In the genomic region with DNA sequence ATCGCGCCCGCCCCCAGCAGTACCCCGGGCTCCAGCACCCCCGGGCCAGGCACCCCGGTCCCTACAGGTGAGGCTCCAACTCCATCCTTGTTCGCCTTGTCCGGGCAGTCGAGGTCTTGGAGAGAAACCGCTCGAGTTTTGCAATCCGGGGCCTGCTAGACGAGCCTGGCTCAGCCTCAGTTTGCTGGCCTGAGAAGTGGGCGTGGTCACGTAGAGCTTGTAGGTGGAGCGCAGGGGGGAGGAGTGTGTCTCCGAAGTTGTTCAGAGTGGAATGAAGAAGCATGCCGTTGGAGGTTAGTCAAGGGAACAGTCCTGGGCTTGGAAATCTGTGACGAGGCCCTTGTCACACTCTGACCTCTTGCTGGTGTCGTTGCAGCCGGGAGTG, we compare ENCODE assay signal across 8 mouse cellular contexts. TPM values are rescaled to one million over a fixed set of nuclear protein-coding genes. Genes with fewer than 3 reads are reported as not detected.
DNase-seq lines count a peak whose midpoint lies in the region; ATAC-seq and TF ChIP-seq lines count a peak whose summit lies in the region.

No protein-coding gene starts in this region.

- 2% methylated on average over 21 of the region's 21 CpGs for WGBS in embryonic facial prominence, embryonic 11.5 days
- WGBS in hindbrain, embryonic 16.5 days, result under 1% methylated on average over 20 of the region's 21 CpGs
- WGBS in liver, embryonic 14.5 days (ENCODE audit: insufficient replicate concordance), result 1% methylated on average over 21 of the region's 21 CpGs
- WGBS in neural tube, embryonic 13.5 days, result 2% methylated on average over 21 of the region's 21 CpGs

- DNase-seq in gastrocnemius, adult 2 months, result no peak
- no peak for DNase-seq in gastrocnemius, postnatal 10 days
- peak; percentile 73 for DNase-seq in embryonic facial prominence, embryonic 11.5 days (ENCODE audit: low spot score)
- DNase-seq in liver, embryonic 14.5 days (ENCODE audit: low read depth in 3 of 3, low spot score in 3 of 3), result peak; percentile 85 to 88 (median 85)
- DNase-seq in Muller cell, postnatal 12 days (ENCODE audit: inconsistent ontology term), result no peak

- peaks cover 66% of the 10 kb centered on the region for H3K4me1 ChIP-seq in E14TG2a.4 (replicated peaks; ENCODE audit: low read depth, low read length)
- H3K4me1 ChIP-seq in embryonic facial prominence, embryonic 11.5 days (ENCODE audit: control insufficient read depth, insufficient read depth, low read length), result peaks cover 4% of the 10 kb centered on the region; the same call in 1 of the 2 replicates
- H3K4me1 ChIP-seq in hindbrain, embryonic 16.5 days (ENCODE audit: control insufficient read depth, insufficient read depth, low read depth, low read length), result peaks cover 49% of the 10 kb centered on the region
- H3K4me1 ChIP-seq in liver, embryonic 14.5 days (replicated peaks; ENCODE audit: control insufficient read depth in 2 of 2, insufficient read depth in 2 of 2, low read length in 1 of 2), result peaks cover 26 to 29% of the 10 kb centered on the region in 2 experiments
- H3K4me1 ChIP-seq in neural tube, embryonic 13.5 days (replicated peaks), result peaks cover 59% of the 10 kb centered on the region

- H3K27ac ChIP-seq in gastrocnemius, adult 2 months, result peak overlapping the region; percentile 95
- H3K27ac ChIP-seq in embryonic facial prominence, embryonic 11.5 days (replicated peaks; ENCODE audit: low read depth, low read length), result no peak overlapping the region
- peak overlapping the region; percentile 58 for H3K27ac ChIP-seq in hindbrain, embryonic 16.5 days (ENCODE audit: low read depth, low read length)
- H3K27ac ChIP-seq in liver, embryonic 14.5 days, result peak overlapping the region; percentile 98
- H3K27ac ChIP-seq in neural tube, embryonic 13.5 days (replicated peaks), result peak overlapping the region; percentile 88

- H3K4me2 ChIP-seq in embryonic facial prominence, embryonic 11.5 days (ENCODE audit: low read depth, low read length), result peak overlapping the region; percentile 54
- peak overlapping the region; percentile 82 for H3K4me2 ChIP-seq in hindbrain, embryonic 16.5 days (ENCODE audit: low read length)
- H3K4me2 ChIP-seq in liver, embryonic 14.5 days (ENCODE audit: low read depth), result peak overlapping the region; percentile 98
- H3K4me2 ChIP-seq in neural tube, embryonic 13.5 days, result peak overlapping the region; percentile 85

- intact Hi-C loops in gastrocnemius, adult 2 months (cut with DNase I), result loop anchor here (5.0 kb wide), 1 partner anchor 80 kb away; no protein-coding TSS in a partner anchor

- ATAC-seq in embryonic facial prominence, embryonic 11.5 days (replicated peaks; ENCODE audit: insufficient number of reproducible peaks, low FRiP score, low TSS enrichment, low read depth), result peak; percentile 17; the same call in 1 of the 2 replicates
- no peak; the same call in 1 of the 2 replicates for ATAC-seq in hindbrain, embryonic 16.5 days
- ATAC-seq in liver, embryonic 14.5 days (ENCODE audit: insufficient read depth), result peak; percentile 77
- ATAC-seq in neural tube, embryonic 13.5 days (ENCODE audit: low read depth), result no peak; the same call in 1 of the 2 replicates

- peaks cover 11% of the 10 kb centered on the region for H3K36me3 ChIP-seq in E14TG2a.4 (ENCODE audit: insufficient read depth, low read length)
- no peaks in the 10 kb centered on the region for H3K36me3 ChIP-seq in embryonic facial prominence, embryonic 11.5 days (replicated peaks; ENCODE audit: control insufficient read depth, insufficient read depth, low read depth, low read length)
- no peaks in the 10 kb centered on the region for H3K36me3 ChIP-seq in hindbrain, embryonic 16.5 days (ENCODE audit: control insufficient read depth, insufficient read depth, low read length)
- no peaks in the 10 kb centered on the region for H3K36me3 ChIP-seq in liver, embryonic 14.5 days (replicated peaks; ENCODE audit: control insufficient read depth, insufficient read depth, low read depth)
- no peaks in the 10 kb centered on the region for H3K36me3 ChIP-seq in neural tube, embryonic 13.5 days

- no peak for TF ChIP-seq CTCF in gastrocnemius, adult 2 months (IDR thresholded peaks at IDR 0.05)
- no peak for TF ChIP-seq CTCF in E14TG2a.4 (conservative IDR thresholded peaks at IDR 0.05; ENCODE audit: low read length)
- peak; percentile 11; the same call in 1 of the 2 replicates for TF ChIP-seq CTCF in liver, embryonic 14.5 days (IDR thresholded peaks at IDR 0.05; ENCODE audit: low read depth)

- H3K9ac ChIP-seq in embryonic facial prominence, embryonic 11.5 days (replicated peaks; ENCODE audit: low read length), result peak overlapping the region; percentile 53; the same call in 1 of the 2 replicates
- peak overlapping the region; percentile 63 for H3K9ac ChIP-seq in hindbrain, embryonic 16.5 days (ENCODE audit: low read depth, low read length)
- peak overlapping the region; percentile 84 for H3K9ac ChIP-seq in liver, embryonic 14.5 days (replicated peaks)
- H3K9ac ChIP-seq in neural tube, embryonic 13.5 days, result peak overlapping the region; percentile 70

- H3K27me3 ChIP-seq in E14TG2a.4 (ENCODE audit: insufficient read depth, low read length), result peaks cover 29% of the 10 kb centered on the region
- H3K27me3 ChIP-seq in embryonic facial prominence, embryonic 11.5 days (ENCODE audit: control insufficient read depth, insufficient read depth, low read length), result peaks cover 19% of the 10 kb centered on the region
- no peaks in the 10 kb centered on the region for H3K27me3 ChIP-seq in hindbrain, embryonic 16.5 days (replicated peaks; ENCODE audit: control insufficient read depth, insufficient read depth, low read length)
- H3K27me3 ChIP-seq in liver, embryonic 14.5 days (ENCODE audit: control insufficient read depth, insufficient read depth, low read length), result peaks cover 24% of the 10 kb centered on the region
- H3K27me3 ChIP-seq in neural tube, embryonic 13.5 days, result peaks cover 12% of the 10 kb centered on the region

- no peak for TF ChIP-seq EP300 in liver, embryonic 14.5 days (IDR thresholded peaks at IDR 0.05; ENCODE audit: low read depth)

- no peaks in the 10 kb centered on the region for H3K9me3 ChIP-seq in E14TG2a.4 (ENCODE audit: low read length)
- no peaks in the 10 kb centered on the region for H3K9me3 ChIP-seq in embryonic facial prominence, embryonic 11.5 days (replicated peaks; ENCODE audit: control insufficient read depth, low read length)
- H3K9me3 ChIP-seq in hindbrain, embryonic 16.5 days (ENCODE audit: control insufficient read depth, low read length), result no peaks in the 10 kb centered on the region
- no peaks in the 10 kb centered on the region for H3K9me3 ChIP-seq in liver, embryonic 14.5 days (ENCODE audit: control insufficient read depth, low read length)
- no peaks in the 10 kb centered on the region for H3K9me3 ChIP-seq in neural tube, embryonic 13.5 days

- peak overlapping the region; percentile 79 for H3K4me3 ChIP-seq in gastrocnemius, adult 2 months
- H3K4me3 ChIP-seq in E14TG2a.4 (replicated peaks; ENCODE audit: low read length), result peak overlapping the region; percentile 90
- H3K4me3 ChIP-seq in embryonic facial prominence, embryonic 11.5 days (ENCODE audit: low read depth, low read length), result peak overlapping the region; percentile 62
- peak overlapping the region; percentile 60 for H3K4me3 ChIP-seq in hindbrain, embryonic 16.5 days (ENCODE audit: low read length)
- H3K4me3 ChIP-seq in liver, embryonic 14.5 days (ENCODE audit: insufficient read depth in 1 of 2, low read depth in 2 of 2, low read length in 2 of 2), result peak overlapping the region; percentile 66 to 67
- H3K4me3 ChIP-seq in neural tube, embryonic 13.5 days, result peak overlapping the region; percentile 69

RNA-seq across cellular contexts. Expression of a gene that starts 0.5 kb away (rescaled TPM):
- 10 to 100 TPM; 17.9 to 22.4 TPM for total RNA-seq in gastrocnemius, adult 2 months (2021)
- total RNA-seq in gastrocnemius, postnatal 10 days (2021), result 10 to 100 TPM; 18.1 to 18.2 TPM
- 58.6 and 69.0 TPM in 2 replicates for polyA plus RNA-seq in embryonic facial prominence, embryonic 11.5 days (2014; fragmentation: Nextera tagmentation; extraction: Ambion mirVana)
- 85.4 and 86.4 TPM in 2 replicates for polyA plus RNA-seq in hindbrain, embryonic 16.5 days (2015; fragmentation: Nextera tagmentation; extraction: Ambion mirVana)
- polyA plus RNA-seq in liver, embryonic 14.5 days (2012; rRNA removed), result 52.5 and 64.8 TPM in 2 replicates
- polyA plus RNA-seq in liver, embryonic 14.5 days (2014; fragmentation: Nextera tagmentation; extraction: Ambion mirVana), result 99.9 and 101 TPM in 2 replicates
- polyA plus RNA-seq in neural tube, embryonic 13.5 days (2015; fragmentation: Nextera tagmentation; extraction: Ambion mirVana), result 82.6 and 86.4 TPM in 2 replicates

RNA-seq across cellular contexts. Expression of a gene that starts 2.4 kb away (rescaled TPM):
- 1 to 10 TPM; 2.3 to 2.5 TPM for total RNA-seq in gastrocnemius, adult 2 months (2021)
- 1 to 10 TPM; 4.2 to 5.5 TPM for total RNA-seq in gastrocnemius, postnatal 10 days (2021)
- 6.3 and 7.3 TPM in 2 replicates for polyA plus RNA-seq in embryonic facial prominence, embryonic 11.5 days (2014; fragmentation: Nextera tagmentation; extraction: Ambion mirVana)
- polyA plus RNA-seq in hindbrain, embryonic 16.5 days (2015; fragmentation: Nextera tagmentation; extraction: Ambion mirVana), result 87.3 and 91.9 TPM in 2 replicates
- 6.1 and 7.1 TPM in 2 replicates for polyA plus RNA-seq in liver, embryonic 14.5 days (2012; rRNA removed)
- polyA plus RNA-seq in liver, embryonic 14.5 days (2014; fragmentation: Nextera tagmentation; extraction: Ambion mirVana), result 3.4 TPM in 2 replicates
- polyA plus RNA-seq in neural tube, embryonic 13.5 days (2015; fragmentation: Nextera tagmentation; extraction: Ambion mirVana), result 37.0 and 37.8 TPM in 2 replicates

RNA-seq across cellular contexts. Expression of a gene that starts 16.1 kb away (rescaled TPM):
- total RNA-seq in gastrocnemius, adult 2 months (2021), result not detected
- total RNA-seq in gastrocnemius, postnatal 10 days (2021), result not detected
- polyA plus RNA-seq in embryonic facial prominence, embryonic 11.5 days (2014; fragmentation: Nextera tagmentation; extraction: Ambion mirVana), result not detected in 2 replicates
- not detected in 2 replicates for polyA plus RNA-seq in hindbrain, embryonic 16.5 days (2015; fragmentation: Nextera tagmentation; extraction: Ambion mirVana)
- polyA plus RNA-seq in liver, embryonic 14.5 days (2012; rRNA removed), result 0.16 and 0.17 TPM in 2 replicates
- 0.20 and 0.44 TPM in 2 replicates for polyA plus RNA-seq in liver, embryonic 14.5 days (2014; fragmentation: Nextera tagmentation; extraction: Ambion mirVana)
- not detected in 2 replicates for polyA plus RNA-seq in neural tube, embryonic 13.5 days (2015; fragmentation: Nextera tagmentation; extraction: Ambion mirVana)

RNA-seq across cellular contexts. Expression of a gene that starts 28.2 kb away (rescaled TPM):
- 10 to 100 TPM; 69.9 to 71.8 TPM for total RNA-seq in gastrocnemius, adult 2 months (2021)
- 10 to 100 TPM; 46.5 to 47.1 TPM for total RNA-seq in gastrocnemius, postnatal 10 days (2021)
- polyA plus RNA-seq in embryonic facial prominence, embryonic 11.5 days (2014; fragmentation: Nextera tagmentation; extraction: Ambion mirVana), result 68.3 and 85.1 TPM in 2 replicates
- polyA plus RNA-seq in hindbrain, embryonic 16.5 days (2015; fragmentation: Nextera tagmentation; extraction: Ambion mirVana), result 109 and 113 TPM in 2 replicates
- polyA plus RNA-seq in liver, embryonic 14.5 days (2012; rRNA removed), result 28.8 and 33.2 TPM in 2 replicates
- 29.4 TPM in 2 replicates for polyA plus RNA-seq in liver, embryonic 14.5 days (2014; fragmentation: Nextera tagmentation; extraction: Ambion mirVana)
- 92.4 and 94.0 TPM in 2 replicates for polyA plus RNA-seq in neural tube, embryonic 13.5 days (2015; fragmentation: Nextera tagmentation; extraction: Ambion mirVana)

RNA-seq across cellular contexts. Expression of a gene that starts 38.1 kb away (rescaled TPM):
- total RNA-seq in gastrocnemius, adult 2 months (2021), result not detected
- total RNA-seq in gastrocnemius, postnatal 10 days (2021), result under 1 TPM in 1 of 2 experiments, not detected in 1; 0.79 TPM
- not detected in 2 replicates for polyA plus RNA-seq in embryonic facial prominence, embryonic 11.5 days (2014; fragmentation: Nextera tagmentation; extraction: Ambion mirVana)
- 0.26 TPM in 1 of 2 replicates, not detected in the other for polyA plus RNA-seq in hindbrain, embryonic 16.5 days (2015; fragmentation: Nextera tagmentation; extraction: Ambion mirVana)
- 78.5 and 87.0 TPM in 2 replicates for polyA plus RNA-seq in liver, embryonic 14.5 days (2012; rRNA removed)
- polyA plus RNA-seq in liver, embryonic 14.5 days (2014; fragmentation: Nextera tagmentation; extraction: Ambion mirVana), result 65.7 and 69.6 TPM in 2 replicates
- polyA plus RNA-seq in neural tube, embryonic 13.5 days (2015; fragmentation: Nextera tagmentation; extraction: Ambion mirVana), result not detected in 2 replicates

Comparison
In these comparisons a context has a peak if more than half of its experiments do, and no peak if none do; other contexts are left out.
1. DNase-seq: peak in embryonic facial prominence, embryonic 11.5 days (single experiment) and liver, embryonic 14.5 days (3 of 3); none in gastrocnemius, adult 2 months (single experiment), gastrocnemius, postnatal 10 days (single experiment) and Muller cell, postnatal 12 days (single experiment).
2. ATAC-seq: peak in embryonic facial prominence, embryonic 11.5 days (single experiment) and liver, embryonic 14.5 days (single experiment); none in hindbrain, embryonic 16.5 days (single experiment) and neural tube, embryonic 13.5 days (single experiment).
3. Peak in every context shown above with its lines, with median percentiles within 50 percentile points of each other: H3K4me3 ChIP-seq, H3K4me2 ChIP-seq and H3K9ac ChIP-seq.